Mouse (Mus musculus) brain, embryonic 18.5 days (tissue): ENCODE results near the gene Slc24a3.

Source experiments
- DNase-seq: peaks from one replicate; pipeline ENCODE4 v3.0.0-alpha.2; 2012; ENCODE audit warnings: low read depth, low spot score

Slc24a3 gene

GRCm38 (mm10) chr2:145358236-145358942 lies 190.8 kb downstream of the Slc24a3 start:
- no peak for DNase-seq

DNA sequence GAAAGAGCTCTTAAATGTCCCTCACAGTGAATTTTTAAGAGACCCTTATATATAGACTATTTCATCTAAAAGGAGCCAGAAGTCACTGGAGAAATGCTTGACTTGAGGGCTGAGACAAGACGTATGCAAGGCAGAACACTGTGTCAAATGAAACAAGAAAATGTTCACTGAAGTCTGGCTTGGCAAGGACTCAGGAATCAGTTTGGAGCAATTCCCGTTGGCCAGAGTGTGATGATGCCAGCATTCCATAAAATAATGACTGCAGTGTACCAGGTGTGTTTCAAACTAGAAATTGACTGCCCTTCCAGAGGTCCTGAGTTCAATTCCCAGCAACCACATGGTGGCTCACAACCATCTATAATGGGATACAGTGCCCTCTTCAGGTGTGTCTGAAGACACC lies 196.1 kb downstream of the Slc24a3 start:
- no peak for DNase-seq

DNA sequence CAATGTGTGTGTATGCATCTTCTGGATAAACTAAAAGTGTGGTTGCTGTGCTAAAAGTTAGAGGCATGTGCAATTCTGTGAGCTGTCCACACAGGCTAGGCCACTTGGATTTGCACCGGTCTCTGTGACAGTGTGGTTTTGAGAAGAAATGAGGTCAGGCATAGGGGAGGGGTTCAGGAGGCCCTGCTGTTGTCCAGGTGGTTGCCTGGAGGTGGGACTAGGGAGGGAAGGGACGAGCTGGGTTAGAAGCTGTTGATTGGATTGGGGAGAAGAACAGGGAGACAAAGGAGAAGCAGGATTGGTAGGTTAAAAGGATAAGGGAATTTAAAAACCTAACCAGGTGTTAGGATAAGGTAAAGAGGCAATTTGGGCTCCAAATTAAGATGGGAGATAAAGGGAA lies 201.1 kb downstream of the Slc24a3 start:
- no peak for DNase-seq

DNA sequence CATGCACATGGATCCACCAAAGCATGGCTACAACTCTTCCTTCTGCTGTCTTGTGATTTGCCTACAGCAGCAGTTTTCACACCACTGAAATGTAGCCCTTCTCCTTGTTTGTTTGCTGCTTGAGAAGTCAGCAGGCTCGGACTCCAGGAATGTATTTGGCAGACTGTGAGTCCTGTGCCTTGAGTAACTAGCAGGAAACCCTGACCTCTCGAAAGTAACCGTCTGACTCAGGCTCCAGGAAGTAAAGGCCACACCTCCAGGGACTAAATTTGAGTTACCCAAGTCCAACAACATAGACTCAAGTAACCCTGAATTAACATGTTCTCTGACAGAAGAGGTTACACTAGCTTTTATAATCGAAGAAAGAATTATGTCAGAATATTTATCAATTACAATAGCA lies 203.2 kb downstream of the Slc24a3 start:
- no peak for DNase-seq

- DNase-seq, result no peak
Measured at GRCm38 (mm10) chr2:145373803-145374202, 206.2 kb downstream of the Slc24a3 start.

GRCm38 (mm10) chr2:145382908-145383770 lies 215.6 kb downstream of the Slc24a3 start:
- DNase-seq, result peak; percentile 51

GRCm38 (mm10) chr2:145384221-145384620 lies 216.7 kb downstream of the Slc24a3 start:
- DNase-seq, result no peak

DNA sequence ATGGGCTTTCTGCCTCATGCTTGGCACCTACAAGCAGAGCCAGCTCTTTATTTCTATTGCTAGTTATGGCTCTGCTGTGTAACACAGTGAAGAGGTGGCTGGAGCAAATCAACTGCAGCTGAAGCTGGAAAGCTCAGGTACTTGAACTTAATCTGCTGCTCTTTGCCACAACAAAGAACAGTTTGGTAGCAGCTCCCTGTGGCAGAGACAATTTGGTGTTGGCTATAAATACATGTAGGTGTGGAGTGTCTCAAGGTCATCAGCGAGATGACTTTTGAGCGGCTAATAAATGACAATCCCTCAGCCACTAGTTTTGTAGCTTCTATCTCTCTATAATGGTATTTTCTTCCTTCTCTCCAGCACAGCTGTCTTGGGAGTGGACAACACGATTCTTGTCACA lies 217.7 kb downstream of the Slc24a3 start:
- DNase-seq, result no peak

DNA sequence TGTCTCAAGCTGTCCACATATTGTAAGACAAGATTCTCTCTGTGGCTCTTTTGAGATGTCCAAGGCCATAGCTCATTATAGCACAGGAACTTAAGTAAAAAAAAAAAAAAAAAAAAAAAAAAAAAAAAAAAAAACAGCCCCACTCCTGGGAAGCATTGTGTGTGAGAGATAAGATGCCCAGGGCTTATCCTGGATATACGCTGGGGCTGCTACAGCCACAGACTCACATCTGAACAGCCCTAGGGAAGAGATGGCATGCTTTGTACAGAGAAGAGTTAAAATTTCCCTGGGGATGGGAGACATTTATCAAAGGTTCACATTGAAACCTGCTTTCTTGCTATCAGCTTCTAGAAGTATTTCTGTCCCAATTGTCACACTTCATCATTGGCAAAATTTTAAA lies 218.2 kb downstream of the Slc24a3 start:
- DNase-seq, result no peak

- DNase-seq, result no peak
Measured at GRCm38 (mm10) chr2:145395804-145396203, 228.2 kb downstream of the Slc24a3 start.

- DNase-seq, result no peak
Measured at GRCm38 (mm10) chr2:145396579-145396978, 229.0 kb downstream of the Slc24a3 start.

DNA sequence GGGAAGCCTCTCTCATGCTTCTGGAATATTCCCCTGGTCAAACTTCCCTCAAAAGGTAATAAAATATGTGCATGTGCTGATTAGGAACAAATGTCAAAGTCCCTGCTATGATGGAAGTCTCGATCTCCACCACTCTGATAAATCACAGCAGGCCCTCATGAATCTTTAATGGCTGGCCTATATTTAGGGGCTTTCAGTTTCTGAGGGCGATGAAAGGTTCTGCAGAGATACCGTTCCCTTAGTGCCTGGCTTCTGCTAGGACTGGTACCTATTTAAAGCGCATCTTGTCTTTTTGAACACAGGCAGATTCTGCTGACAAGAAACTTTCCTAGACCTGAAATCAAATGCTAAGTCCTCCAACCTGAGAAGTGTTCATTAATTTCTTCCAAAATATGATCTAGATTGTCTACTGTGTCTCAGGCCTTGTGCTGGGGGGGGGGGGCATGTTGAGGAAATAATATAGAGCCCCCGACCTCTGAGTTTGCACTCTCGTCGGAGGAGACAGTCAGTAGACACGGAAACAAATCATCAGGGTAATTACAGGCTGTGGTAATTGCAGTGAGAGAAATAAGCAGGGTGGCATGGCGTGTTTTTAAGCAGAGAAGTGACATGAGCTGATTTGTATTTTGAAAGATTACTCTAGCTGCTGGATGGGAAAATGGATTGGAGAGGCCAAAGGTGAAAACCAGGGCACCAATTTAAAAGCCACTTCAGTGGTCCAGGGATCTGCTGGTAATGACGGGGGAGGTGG lies 230.1 kb downstream of the Slc24a3 start:
- DNase-seq, result no peak

- no peak for DNase-seq
Measured at GRCm38 (mm10) chr2:145401240-145401805, 233.8 kb downstream of the Slc24a3 start.

DNA sequence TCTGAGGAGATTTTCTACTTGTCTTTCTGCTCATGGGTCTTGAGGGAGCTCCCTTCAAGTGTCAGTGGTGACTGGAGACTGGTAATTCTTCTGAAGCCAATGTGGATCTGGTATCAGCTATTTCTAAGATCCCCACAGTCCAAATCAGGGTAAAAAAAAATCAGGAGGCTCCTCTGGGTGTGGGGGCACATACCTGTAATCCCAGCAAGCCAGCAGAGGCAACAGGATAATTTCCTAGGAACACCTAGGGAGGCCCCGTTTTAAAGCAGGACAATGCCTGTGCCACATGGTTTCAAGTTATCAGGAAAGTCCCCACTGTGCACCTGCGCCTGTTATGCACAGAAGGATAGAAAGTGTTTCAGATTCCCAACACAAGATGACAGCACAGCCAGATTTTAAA lies 234.4 kb downstream of the Slc24a3 start:
- no peak for DNase-seq

DNA sequence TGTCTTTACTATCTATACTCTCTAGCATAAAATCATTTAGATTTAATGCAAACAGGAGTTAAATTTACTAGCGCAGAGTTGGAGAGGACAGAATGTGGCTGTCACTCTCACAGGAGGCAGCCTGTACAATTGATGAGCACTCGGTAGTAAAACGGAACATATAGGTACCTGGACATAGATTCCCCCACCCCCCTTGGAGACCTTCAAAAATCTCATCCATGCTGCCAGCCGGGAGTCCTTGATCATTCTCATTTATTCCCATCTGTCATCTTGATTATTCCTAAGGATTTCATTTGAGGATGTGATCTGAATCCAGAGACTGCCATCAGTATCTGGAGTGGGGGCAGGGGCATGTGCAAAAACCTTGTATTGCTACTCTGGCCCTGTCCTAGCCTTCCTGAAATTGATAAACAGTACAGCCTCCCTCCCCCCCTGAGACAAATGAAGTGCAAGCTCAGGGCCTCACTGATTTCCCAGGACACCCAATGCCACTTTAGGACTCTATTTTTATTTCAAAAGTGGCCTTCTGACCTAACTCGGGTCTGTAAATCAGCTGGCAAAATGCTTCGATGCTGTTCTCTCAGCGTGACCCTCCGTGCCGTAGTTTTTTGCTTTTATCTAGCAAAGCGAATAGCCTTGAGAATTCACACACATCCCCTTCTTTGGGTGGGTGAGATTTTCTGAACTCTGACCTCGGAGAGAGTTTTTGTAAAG lies 237.4 kb downstream of the Slc24a3 start:
- no peak for DNase-seq

- DNase-seq, result no peak
Measured at GRCm38 (mm10) chr2:145405746-145406145, 238.2 kb downstream of the Slc24a3 start.

- DNase-seq, result no peak
Measured at GRCm38 (mm10) chr2:145417738-145418137, 250.2 kb downstream of the Slc24a3 start.

DNA sequence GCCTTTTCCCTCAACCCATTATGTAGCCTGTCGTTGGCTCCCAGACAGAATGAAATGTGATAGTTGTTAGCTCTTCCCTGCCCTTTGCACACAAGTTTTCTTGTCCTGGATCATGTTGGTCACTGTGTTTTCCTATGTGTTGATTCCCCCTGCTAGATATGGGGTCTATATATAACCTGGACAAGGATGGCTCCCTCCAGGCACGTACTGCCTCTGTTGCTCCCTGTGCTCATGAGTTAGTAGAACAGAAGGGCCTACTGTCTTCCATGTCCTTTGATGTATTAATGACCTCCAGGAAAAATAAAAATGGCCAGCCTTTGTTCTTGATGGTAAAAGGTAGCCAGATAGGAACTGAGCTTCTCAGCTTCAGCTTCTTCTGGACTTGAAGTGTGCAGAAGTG lies 251.5 kb downstream of the Slc24a3 start:
- DNase-seq, result no peak

GRCm38 (mm10) chr2:145420967-145421888 lies 253.7 kb downstream of the Slc24a3 start:
- DNase-seq, result no peak

GRCm38 (mm10) chr2:145421889-145422212 lies 254.3 kb downstream of the Slc24a3 start:
- DNase-seq, result no peak
